In the genomic region with DNA sequence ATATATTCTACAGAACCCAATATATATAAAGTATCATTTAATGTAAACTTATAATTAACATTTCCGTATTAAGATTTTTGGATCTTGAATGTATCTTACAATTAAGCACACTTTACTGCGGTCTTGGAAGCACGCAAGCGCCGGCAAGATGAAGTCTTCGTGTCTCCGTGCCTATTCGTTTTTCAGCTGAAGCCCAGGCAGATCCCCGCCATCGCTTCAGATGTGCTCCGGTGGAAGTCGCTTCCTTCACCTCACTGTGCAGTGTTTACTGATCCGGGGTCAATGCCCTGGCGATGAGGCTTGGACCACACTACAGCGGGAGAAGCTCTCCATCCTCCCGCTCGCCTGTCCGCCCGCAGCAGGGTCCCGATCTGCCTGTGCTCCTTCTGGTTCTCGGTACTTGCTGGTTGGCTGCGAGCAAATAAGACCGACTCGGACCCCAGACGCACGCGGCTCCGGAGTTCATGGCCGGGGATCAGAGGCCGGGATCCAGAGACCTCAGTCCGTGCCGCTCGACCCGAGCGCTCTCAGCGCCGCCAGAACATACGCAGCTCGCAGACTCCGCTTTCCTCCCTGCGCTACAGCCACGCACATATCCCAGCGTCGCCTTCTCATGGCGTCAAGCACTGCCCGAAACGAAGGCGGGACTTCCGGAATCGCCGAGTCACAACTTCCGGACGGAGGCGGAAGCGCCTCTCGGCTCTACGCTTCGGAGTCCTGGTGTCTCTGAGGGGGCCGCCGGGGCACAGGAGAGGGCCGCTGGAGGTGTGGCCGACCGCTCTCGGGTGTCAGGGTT, we compare ENCODE assay signal across 8 mouse cellular contexts. TPM values are rescaled to one million over a fixed set of nuclear protein-coding genes. Genes with fewer than 3 reads are reported as not detected.
DNase-seq lines count a peak whose midpoint lies in the region; ATAC-seq and TF ChIP-seq lines count a peak whose summit lies in the region.

Gene Tbc1d22a, plus strand, starts transcription at position 707 of the 796 bp plus-strand sequence.

- H3K36me3 ChIP-seq in forebrain, embryonic 15.5 days: no peaks in the 10 kb centered on the region

- H3K4me2 ChIP-seq in forebrain, embryonic 15.5 days (replicated peaks): peak within 1 kb of the TSS; percentile 94

- under 1% methylated on average over 64 of the region's 64 CpGs for WGBS in forebrain, embryonic 15.5 days
- WGBS in lung, adult 2 months: under 1% methylated on average over 64 of the region's 64 CpGs

- peak; percentile 99 for TF ChIP-seq POLR2A in lung, adult 2 months (IDR thresholded peaks at IDR 0.05; ENCODE audit: borderline replicate concordance, extremely low read depth, low read depth, low read length)

- peaks cover 24% of the 10 kb centered on the region for H3K4me1 ChIP-seq in forebrain, embryonic 15.5 days
- H3K4me1 ChIP-seq in lung, adult 2 months (ENCODE audit: control insufficient read depth, insufficient read depth, low read length): peaks cover 5% of the 10 kb centered on the region

- no peak for TF ChIP-seq CTCF in lung, adult 2 months (IDR thresholded peaks at IDR 0.05; ENCODE audit: insufficient read depth, low read length)

- peak; percentile 96 for ATAC-seq in forebrain, embryonic 15.5 days (replicated peaks)
- ATAC-seq in neutrophil, adult 5-6 weeks (ENCODE audit: extremely low read depth, insufficient number of reproducible peaks, low FRiP score, poor library complexity, severe bottlenecking): peak; percentile 94

- H3K9me3 ChIP-seq in forebrain, embryonic 15.5 days: no peaks in the 10 kb centered on the region

- H3K4me3 ChIP-seq in forebrain, embryonic 15.5 days: peak within 1 kb of the TSS; percentile 99
- peak within 1 kb of the TSS; percentile 84 for H3K4me3 ChIP-seq in lung, adult 2 months (replicated peaks; ENCODE audit: extremely low read depth, low read depth, low read length)

- no peaks in the 10 kb centered on the region for H3K27me3 ChIP-seq in forebrain, embryonic 15.5 days

- intact Hi-C loops in heart, postnatal 25 days (cut with DNase I): no loop called here

- DNase-seq in ES-CJ7 (ENCODE audit: low read depth, low spot score): peak; percentile 91
- DNase-seq in cerebellum, adult 11 months: peak; percentile 89
- DNase-seq in heart, postnatal 25 days (ENCODE audit: low spot score): peak; percentile 81
- peak; percentile 92 to 95 for DNase-seq in layer of hippocampus, adult 18-20 months (ENCODE audit: low spot score in 2 of 2)
- peak; percentile 93 for DNase-seq in lung, adult 2 months
- peak; percentile 79 to 87 for DNase-seq in thymus, adult 18-20 months

- peak within 1 kb of the TSS; percentile 93 for H3K9ac ChIP-seq in forebrain, embryonic 15.5 days (replicated peaks)

- H3K27ac ChIP-seq in forebrain, embryonic 15.5 days (replicated peaks): peak within 1 kb of the TSS; percentile 94

RNA-seq across cellular contexts. Expression of gene Tbc1d22a, which starts in this region (rescaled TPM):
- 12.9 and 13.1 TPM in 2 replicates for polyA plus RNA-seq in forebrain, embryonic 15.5 days (2015; fragmentation: Nextera tagmentation; extraction: Ambion mirVana)
- total RNA-seq in heart, postnatal 25 days (2021): 10 to 100 TPM; 21.2 to 21.7 TPM
- 10 to 100 TPM; 34.7 to 35.9 TPM for total RNA-seq in layer of hippocampus, adult 18-20 months (2021)
- polyA plus RNA-seq in lung, adult 2 months (2012; rRNA removed): 31.9 and 34.7 TPM in 2 replicates
- total RNA-seq in neutrophil, adult 5-6 weeks (2017): 23.2 and 38.2 TPM in 2 replicates

Comparison
In these comparisons a context has a peak if more than half of its experiments do, and no peak if none do; other contexts are left out.
1. Peak in every context shown above with its lines: DNase-seq, ATAC-seq, H3K4me3 ChIP-seq and H3K27ac ChIP-seq.